Mouse (Mus musculus) brain, embryonic 14.5 days (tissue): Measurements from ENCODE around the gene Atad3a. TPM values are rescaled to one million over a fixed set of nuclear protein-coding genes. Genes with fewer than 3 reads are reported as not detected.

Experiments
- DNase-seq: peaks from one replicate; pipeline ENCODE4 v3.0.0-alpha.2; 2011; ENCODE audit warnings: low read depth
- CTCF ChIP-seq: fragments of 200-500 bp; IDR thresholded peaks from 2 replicates; pipeline ENCODE4 v1.5.1; 2012; ENCODE audit warnings: inconsistent platforms, mild to moderate bottlenecking, moderate library complexity, borderline replicate concordance; ENCODE audit not compliant: insufficient read depth, insufficient read length; ENCODE audit errors: extremely low read depth
- POLR2A ChIP-seq: fragments of 200-500 bp; IDR thresholded peaks from 2 replicates; pipeline ENCODE4 v1.6.1; 2012; ENCODE audit warnings: mild to moderate bottlenecking, inconsistent platforms, borderline replicate concordance; ENCODE audit not compliant: poor library complexity, insufficient read depth, insufficient read length, severe bottlenecking; ENCODE audit errors: extremely low read depth
- polyA plus RNA-seq: library from polyadenylated mRNA; depleted of rRNA; stranded (reverse); fragments of >200 nt; gene quantifications from 2 replicates; pipeline ENCODE4 v1.2.3, GENCODE M21; 2012; rRNA removed

The Atad3a gene
- polyA plus RNA-seq, 1 experiment, result 103 TPM

GRCm38 (mm10) chr4:155696261-155697255, 64.3 kb downstream of the Atad3a start:
- no peak for DNase-seq
- no peak for TF ChIP-seq CTCF
- no peak for TF ChIP-seq POLR2A

- DNase-seq, result no peak
- TF ChIP-seq CTCF, result no peak
- TF ChIP-seq POLR2A, result no peak
These were observed 65.3 kb downstream of the Atad3a start for GRCm38 (mm10) chr4:155695531-155696062.

- TF ChIP-seq CTCF, result peak; percentile 41; the same call in 1 of the 2 replicates
- TF ChIP-seq POLR2A, result peak; percentile 55; the same call in 1 of the 2 replicates
- peak; percentile 85 for DNase-seq
These were observed 66.2 kb downstream of the Atad3a start for GRCm38 (mm10) chr4:155694482-155695401.

- peak; percentile 80 for DNase-seq
- TF ChIP-seq CTCF, result peak; percentile 5; the same call in 1 of the 2 replicates
- TF ChIP-seq POLR2A, result no peak
These were observed 66.8 kb downstream of the Atad3a start, which contains the start of gene Fndc10 for GRCm38 (mm10) chr4:155694111-155694481. TSS of gene Fndc10 (plus strand) at chr4:155694342.

GRCm38 (mm10) chr4:155692421-155692820, 68.5 kb downstream of the Atad3a start:
- DNase-seq, result no peak
- TF ChIP-seq POLR2A (no peak), CTCF (no peak)

Other genes with a start within 250 kb of the Atad3a start
- gene Nadk, start 198.7 kb downstream of the Atad3a start, polyA plus RNA-seq, result 86.2 and 100 TPM in 2 replicates
- gene Slc35e2, start 159.7 kb downstream of the Atad3a start, polyA plus RNA-seq, result 15.0 and 21.8 TPM in 2 replicates
- gene Cdk11b, start 136.2 kb downstream of the Atad3a start, polyA plus RNA-seq, result 32.8 and 52.2 TPM in 2 replicates
- not detected in 2 replicates for gene Gm10563, start 115.7 kb downstream of the Atad3a start, polyA plus RNA-seq
- gene Mmp23, start 107.7 kb downstream of the Atad3a start, polyA plus RNA-seq, result 9.8 and 11.0 TPM in 2 replicates
- 94.1 and 114 TPM in 2 replicates for gene Mib2, start 91.9 kb downstream of the Atad3a start, polyA plus RNA-seq
- gene Fndc10, start 66.8 kb downstream of the Atad3a start, polyA plus RNA-seq, result 27.0 and 30.3 TPM in 2 replicates
- 117 and 133 TPM in 2 replicates for gene Ssu72, start 56.3 kb downstream of the Atad3a start, polyA plus RNA-seq
- 31.1 and 31.4 TPM in 2 replicates for gene Tmem240, start 26.3 kb downstream of the Atad3a start, polyA plus RNA-seq
- gene Vwa1, start 13.6 kb upstream of the Atad3a start, polyA plus RNA-seq, result 22.0 and 25.3 TPM in 2 replicates
- 1.4 and 1.5 TPM in 2 replicates for gene Tmem88b, start 24.8 kb upstream of the Atad3a start, polyA plus RNA-seq
- not detected in 2 replicates for gene Ankrd65, start 29.3 kb upstream of the Atad3a start, polyA plus RNA-seq
- 94.1 and 117 TPM in 2 replicates for gene Mrpl20, start 41.8 kb upstream of the Atad3a start, polyA plus RNA-seq
- 161 and 223 TPM in 2 replicates for gene Ccnl2, start 51.4 kb upstream of the Atad3a start, polyA plus RNA-seq
- gene Aurkaip1, start 70.2 kb upstream of the Atad3a start, polyA plus RNA-seq, result 100 and 128 TPM in 2 replicates
- 39.9 and 42.2 TPM in 2 replicates for gene Mxra8, start 78.6 kb upstream of the Atad3a start, polyA plus RNA-seq
- 139 and 184 TPM in 2 replicates for gene Dvl1, start 86.3 kb upstream of the Atad3a start, polyA plus RNA-seq
- gene Tas1r3, start 102.3 kb upstream of the Atad3a start, polyA plus RNA-seq, result 0.77 and 0.83 TPM in 2 replicates
- gene Cptp, start 108.3 kb upstream of the Atad3a start, polyA plus RNA-seq, result 29.0 and 30.0 TPM in 2 replicates
- gene Ints11, start 108.5 kb upstream of the Atad3a start, polyA plus RNA-seq, result 69.1 and 96.2 TPM in 2 replicates
- 75.1 and 115 TPM in 2 replicates for gene Pusl1, start 130.7 kb upstream of the Atad3a start, polyA plus RNA-seq
- 128 and 130 TPM in 2 replicates for gene Acap3, start 130.7 kb upstream of the Atad3a start, polyA plus RNA-seq
- gene Ube2j2, start 182.7 kb upstream of the Atad3a start, polyA plus RNA-seq, result 114 and 144 TPM in 2 replicates
- 8.6 and 11.0 TPM in 2 replicates for gene C1qtnf12, start 201.2 kb upstream of the Atad3a start, polyA plus RNA-seq
- gene B3galt6, start 231.6 kb upstream of the Atad3a start, polyA plus RNA-seq, result 19.3 and 22.2 TPM in 2 replicates
- gene Sdf4, start 231.8 kb upstream of the Atad3a start, polyA plus RNA-seq, result 36.8 and 61.3 TPM in 2 replicates